Mouse (Mus musculus) embryo, embryonic 9.5 days (tissue): ENCODE measurements around the gene Ralb.

ENCODE experiments used
- DNase-seq: peaks from one replicate; pipeline ENCODE4 v3.0.0-alpha.2; 2017; ENCODE audit errors: extremely low spot score

The Ralb gene

DNA sequence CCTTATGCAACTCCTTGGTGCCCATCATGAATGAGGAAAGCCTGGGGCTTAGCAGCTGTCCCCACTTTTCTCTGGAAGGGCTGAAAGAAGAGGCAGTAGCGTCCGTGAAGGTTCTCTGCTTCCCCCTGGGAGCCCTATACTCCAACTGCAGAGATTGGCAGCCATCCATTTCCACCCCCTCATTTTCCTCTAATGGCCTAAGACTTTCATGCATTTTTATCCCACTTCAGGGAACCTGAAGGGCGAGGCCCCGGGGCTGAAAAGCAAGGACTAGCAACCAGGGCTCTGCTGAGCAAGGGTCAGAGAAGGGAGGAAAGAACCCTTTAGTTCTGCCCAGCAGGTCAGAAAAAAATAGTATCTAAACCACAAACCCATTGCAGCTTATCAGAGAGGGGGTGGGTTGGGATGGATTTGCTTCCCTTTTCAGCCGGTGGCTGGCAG, 20.4 kb upstream of the Ralb start:
- DNase-seq = no peak

DNA sequence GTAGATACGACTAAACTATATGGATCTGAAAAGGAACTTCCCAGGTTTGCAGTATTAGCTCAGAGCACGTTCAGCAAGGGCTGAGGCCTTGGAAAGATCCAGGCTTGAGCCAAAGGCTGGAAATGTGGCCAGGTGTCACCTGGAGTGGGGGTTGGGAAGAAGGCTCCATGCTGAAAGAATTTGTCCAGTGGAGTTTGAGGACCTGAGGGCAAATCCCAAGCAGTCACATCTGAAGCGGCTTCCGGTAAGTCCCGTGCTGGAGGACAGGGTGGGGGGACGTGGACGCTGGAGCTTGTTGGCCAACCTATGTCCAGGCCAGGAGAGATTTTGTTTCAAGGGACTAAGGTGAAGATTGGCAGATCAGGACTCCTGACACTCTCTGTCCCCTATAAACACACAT, 19.2 kb upstream of the Ralb start:
- no peak for DNase-seq

GRCm38 (mm10) chr1:119523369-119523768, 18.8 kb upstream of the Ralb start:
- DNase-seq = no peak

DNA sequence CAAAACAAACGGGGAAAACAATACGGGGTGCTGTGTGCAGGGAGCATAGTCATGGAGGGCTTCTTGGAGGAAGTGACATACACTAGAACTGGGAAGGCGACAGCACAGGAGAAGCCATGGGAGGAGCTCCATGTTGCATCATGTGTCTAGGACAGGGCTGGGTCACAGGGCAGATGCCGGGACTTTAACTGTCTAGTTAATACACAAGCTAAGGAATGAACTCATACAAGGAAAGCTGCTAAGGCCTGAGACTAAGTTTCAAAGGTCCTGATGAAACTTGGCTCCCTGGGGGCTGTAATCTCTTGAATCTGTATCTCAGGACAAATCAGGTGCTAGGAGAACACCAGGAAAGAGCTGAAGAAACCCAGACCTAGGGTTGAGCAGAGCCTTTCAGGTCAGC, 18.1 kb upstream of the Ralb start:
- DNase-seq = no peak

GRCm38 (mm10) chr1:119521681-119522080, 17.1 kb upstream of the Ralb start:
- DNase-seq = no peak

DNA sequence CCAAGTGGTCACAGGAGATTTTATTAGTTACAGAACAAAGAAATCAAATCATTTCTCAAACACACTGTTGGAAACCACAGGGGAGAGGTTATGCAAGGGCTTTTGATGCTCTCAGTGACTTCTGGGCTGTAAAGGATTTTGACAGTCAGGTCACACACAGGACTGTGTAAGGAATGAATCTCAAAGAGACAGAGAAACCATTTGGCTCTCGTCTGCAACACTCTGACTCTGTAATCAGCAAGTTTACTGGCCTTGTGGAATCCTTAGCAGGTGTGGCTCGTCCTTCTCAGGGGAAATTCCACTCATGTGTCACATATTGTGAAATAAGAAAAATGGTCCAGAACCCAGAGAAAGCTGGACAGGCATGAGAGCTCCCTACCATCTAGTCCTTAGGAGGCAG, 16.4 kb upstream of the Ralb start:
- DNase-seq = no peak

DNA sequence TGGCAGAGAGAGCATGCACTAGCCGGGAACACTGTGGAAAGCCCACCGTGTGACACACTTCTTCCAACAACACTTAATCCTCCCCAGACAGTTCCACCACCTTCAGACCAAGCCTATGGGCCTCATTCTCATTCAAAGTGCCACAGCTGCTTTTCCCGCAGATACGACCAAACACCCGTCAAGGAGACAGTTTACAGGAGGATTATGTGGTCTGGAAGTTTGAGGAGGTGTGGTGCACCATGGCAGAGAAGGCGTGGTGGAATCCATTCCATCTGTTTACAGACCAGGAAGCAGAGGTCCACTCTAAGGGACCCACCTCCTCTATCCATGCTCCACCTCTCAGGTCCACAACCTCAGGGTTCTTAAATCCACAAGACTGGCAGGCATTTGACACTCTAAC, 14.7 kb upstream of the Ralb start:
- DNase-seq = no peak

- DNase-seq = no peak
Measured at GRCm38 (mm10) chr1:119518786-119519185, 14.2 kb upstream of the Ralb start.

DNA sequence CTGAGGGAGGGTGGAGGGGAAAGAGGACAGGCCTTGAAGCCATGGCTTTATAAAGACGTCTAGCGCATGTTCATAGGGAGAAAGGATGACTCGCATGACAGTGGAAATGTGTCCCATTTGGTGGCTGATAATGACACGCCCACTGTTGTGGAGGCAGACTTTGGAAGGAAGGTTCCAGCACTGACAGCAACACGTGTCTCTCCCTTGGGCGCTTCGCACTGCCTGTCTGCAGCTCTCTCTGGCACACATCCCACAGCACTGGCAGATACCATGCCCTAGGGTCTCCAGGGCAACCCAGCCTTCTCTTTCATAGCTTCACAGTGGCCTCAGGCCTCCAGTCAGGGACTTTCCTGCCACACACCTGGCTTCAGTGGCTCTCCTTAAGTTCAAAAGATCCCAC, 13.5 kb upstream of the Ralb start:
- DNase-seq = no peak

GRCm38 (mm10) chr1:119510857-119511256, 6.3 kb upstream of the Ralb start:
- DNase-seq = no peak

- DNase-seq = no peak
Measured at GRCm38 (mm10) chr1:119510409-119510808, 5.8 kb upstream of the Ralb start.

- no peak for DNase-seq
Measured at GRCm38 (mm10) chr1:119509474-119509873, 4.9 kb upstream of the Ralb start.

GRCm38 (mm10) chr1:119508548-119508947, 4.0 kb upstream of the Ralb start:
- no peak for DNase-seq

- DNase-seq = no peak
Measured at GRCm38 (mm10) chr1:119505951-119506350, 1.4 kb upstream of the Ralb start.

DNA sequence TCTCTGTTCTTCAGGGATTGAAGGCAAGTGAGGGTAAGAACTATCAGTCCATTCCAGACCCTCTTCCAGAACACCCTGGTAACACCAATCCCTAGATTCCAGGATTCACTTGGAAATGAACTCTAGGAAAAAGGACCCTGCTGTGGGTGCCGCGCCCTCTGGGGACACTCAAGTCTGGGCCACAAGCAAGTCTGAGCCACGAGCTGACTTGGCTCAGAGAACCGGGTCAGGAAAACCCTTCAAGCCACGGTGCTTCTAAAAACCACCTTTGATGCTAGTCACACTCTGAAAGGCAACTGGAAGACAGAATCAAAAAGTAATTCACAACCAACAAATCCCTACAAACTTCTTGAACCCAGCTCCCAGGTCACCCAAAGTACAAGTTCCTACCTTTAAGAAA, 786 bp downstream of the Ralb start:
- DNase-seq = no peak

GRCm38 (mm10) chr1:119503181-119503580, 1.4 kb downstream of the Ralb start:
- DNase-seq = no peak

DNA sequence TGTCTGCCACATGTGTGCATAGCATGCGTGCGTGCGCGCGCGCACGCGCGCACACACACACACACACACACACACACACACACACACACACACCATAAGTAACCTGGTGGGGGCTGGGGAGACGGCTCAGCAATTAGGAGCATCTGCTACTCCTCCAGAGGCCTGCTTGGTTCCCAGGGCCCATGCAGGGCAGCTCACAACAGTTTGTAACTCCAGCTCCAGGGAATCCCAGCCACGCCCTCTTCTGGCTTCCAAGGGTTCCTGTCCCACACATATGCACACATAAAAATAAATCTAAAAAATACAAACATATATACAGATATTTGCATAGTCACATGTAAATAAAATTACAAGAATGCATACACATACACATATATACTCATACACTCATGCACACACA, 1.9 kb downstream of the Ralb start:
- DNase-seq = no peak

DNA sequence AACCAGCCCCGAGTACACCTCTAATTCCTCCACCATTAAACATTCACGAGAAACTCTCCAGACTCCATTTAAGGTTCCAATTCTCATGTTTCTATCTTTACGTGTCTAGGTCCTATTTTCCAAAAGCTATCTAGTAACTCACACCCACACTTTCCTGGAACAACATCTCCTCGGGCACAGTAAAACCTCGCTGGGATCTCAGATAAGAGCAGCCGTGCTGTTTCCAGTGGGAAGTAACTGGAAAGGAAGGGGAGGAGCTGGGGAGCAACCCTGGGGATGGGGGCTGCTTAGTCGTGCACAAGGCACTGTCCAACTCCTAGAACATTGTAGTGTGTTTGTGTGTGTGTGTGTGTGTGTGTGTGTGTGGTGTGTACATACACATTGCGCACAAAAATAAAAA, 2.7 kb downstream of the Ralb start:
- no peak for DNase-seq

DNA sequence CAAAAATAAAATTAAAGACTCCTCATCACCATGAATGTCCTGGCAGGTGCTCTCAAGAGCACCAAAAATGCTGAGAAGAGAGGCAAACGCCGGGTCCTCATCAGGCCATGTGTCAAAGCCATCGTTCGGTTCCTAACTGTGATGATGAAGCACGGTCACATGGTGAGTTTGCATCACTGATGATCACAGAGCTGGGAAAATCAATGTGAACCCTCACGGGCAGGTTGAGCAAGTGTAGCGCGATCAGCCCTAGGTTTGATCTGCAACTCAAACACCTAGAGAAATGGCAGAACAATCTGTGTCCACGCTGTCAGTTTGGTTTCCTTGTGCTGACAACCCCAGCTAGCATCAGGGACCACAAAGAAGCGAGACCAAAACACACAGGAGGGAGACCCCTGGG, 5.1 kb downstream of the Ralb start:
- DNase-seq = no peak

DNA sequence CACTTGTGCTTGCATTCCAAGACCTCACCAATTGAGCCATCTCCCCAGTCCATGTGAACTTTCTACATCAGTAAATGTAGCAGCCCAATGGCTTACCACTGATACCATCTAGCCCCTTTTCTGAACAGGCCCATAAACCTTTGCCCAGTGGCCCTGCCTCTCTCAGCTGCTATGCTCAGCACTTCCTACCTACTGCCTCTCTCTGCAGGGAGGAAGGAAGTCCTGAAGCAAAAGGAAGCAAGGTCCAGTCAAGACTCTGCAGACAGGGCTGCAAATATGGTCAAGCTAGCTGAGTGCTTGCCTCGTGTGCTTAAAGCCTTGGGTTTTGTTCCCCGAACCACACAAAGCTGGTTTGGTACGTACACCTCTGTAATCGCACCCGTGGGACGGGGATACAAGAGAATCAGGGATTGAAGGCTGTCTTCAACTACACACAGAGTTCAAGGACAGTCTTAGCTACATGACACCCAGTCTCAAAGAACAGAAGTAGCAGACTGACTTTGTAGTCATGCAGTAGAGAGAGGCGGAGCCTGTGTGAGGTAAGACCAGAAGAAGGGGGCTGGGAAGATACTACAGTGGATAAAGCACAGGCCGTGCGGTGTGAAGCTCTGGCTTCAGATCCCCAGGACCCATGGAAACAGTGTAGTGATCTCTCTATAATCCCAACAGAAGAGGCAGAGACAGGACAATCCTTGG, 5.9 kb downstream of the Ralb start:
- no peak for DNase-seq

DNA sequence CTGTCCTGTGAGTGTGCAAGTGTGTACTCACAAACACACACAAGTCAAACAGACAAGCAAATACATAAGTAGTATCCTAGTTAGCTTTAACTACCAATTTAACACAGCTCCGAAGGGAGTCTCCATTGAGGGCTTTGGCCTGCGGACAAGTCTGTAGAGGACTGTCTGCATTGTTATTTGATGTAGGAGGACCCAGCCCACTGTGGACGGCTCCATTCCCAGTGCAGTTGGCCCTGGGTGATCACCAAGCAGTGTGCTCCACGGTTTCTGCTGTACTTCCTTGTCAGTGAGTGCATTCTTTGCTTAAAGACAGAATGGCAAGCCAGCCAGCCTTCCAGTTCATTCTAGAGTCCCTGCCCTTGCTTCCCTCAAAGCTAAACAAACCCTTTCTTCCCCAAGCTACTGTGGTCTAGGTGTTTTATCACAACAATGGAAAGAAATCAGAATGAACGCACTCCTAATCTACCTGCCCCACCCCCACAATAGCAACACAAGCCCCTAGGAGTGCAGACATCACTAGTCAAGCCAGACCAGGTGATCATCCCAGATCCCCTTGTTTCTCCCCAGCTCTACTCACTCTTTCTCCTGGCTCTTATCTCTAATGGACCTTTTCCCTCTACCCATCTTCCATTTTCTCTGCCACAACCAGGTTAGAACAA, 7.1 kb downstream of the Ralb start:
- DNase-seq = no peak

DNA sequence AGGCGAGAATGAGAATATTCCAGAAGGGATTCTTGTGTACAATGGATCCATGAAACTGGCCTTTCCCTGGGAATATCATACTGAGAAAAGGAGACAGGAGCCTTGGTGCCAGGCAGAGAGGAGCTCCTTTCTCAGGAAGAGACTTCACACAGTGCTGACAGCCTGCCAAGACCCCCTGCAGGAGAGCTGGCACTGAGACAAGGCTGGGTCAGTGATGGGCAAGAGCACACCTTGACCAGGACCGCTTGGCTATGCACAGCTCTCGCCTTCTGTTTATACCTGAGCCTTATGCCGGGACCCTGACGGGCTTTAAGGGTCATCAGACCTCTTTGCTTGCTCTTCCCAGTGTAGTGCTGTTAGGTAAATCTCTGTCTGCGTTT, 9.2 kb downstream of the Ralb start:
- DNase-seq = no peak

DNA sequence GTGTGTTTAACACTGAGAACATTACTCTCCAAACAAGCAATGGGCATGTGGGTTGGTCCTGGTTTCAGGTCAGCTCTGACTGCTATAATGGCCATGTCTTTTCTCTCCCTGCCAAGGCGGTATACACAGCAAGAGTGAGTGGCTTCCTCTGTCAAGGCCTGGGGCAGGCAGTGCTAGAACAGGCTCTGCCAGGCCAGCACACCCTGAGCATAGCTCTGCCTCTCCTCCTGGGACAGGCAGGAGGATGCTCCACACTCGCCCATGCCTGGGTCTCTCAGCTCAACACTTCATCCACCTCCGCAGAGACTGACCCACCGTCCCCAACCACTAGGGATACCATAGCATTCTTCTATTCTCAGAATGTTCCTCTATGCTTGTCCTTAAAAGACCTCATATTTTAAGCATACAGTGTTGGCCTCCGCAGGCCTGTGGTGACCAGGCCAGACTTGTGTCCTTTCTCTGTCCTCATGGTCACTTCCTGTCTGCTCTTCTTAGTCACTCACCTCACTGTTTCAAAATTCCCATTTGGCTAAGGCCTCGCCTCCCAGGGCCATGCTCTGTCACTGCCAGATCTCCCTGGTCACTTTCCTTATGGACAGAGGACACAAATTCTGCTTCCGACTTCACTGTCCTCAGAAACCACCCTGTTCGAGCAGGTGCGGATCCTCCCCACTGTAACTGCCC, 9.7 kb downstream of the Ralb start:
- DNase-seq = no peak
